Mouse (Mus musculus) kidney, embryonic 16.5 days (tissue): ENCODE measurements around the gene Krt71. TPM values are rescaled to one million over a fixed set of nuclear protein-coding genes. Genes with fewer than 3 reads are reported as not detected.
A peak's percentile ranks its signal among the peaks of the same experiment; 100 is the strongest.
"Not testable (repeated sequence)": the region's sequence is repeated elsewhere in the genome, so short reads cannot be mapped to it uniquely, and the experiment has no call there.

Source experiments
- ATAC-seq: fragments of 200-750 bp; cut with Nextera tagmentation; 2 replicates; pipeline ENCODE4 v1.8.0; 2017; ENCODE audit warnings: moderate TSS enrichment; ENCODE audit not compliant: low FRiP score, low TSS enrichment
- H3K27ac ChIP-seq: fragments of 300-500 bp; sonication (generic); 2 replicates; pipeline ENCODE4 v1.5.1; 2014; ENCODE audit warnings: low read length
- H3K27me3 ChIP-seq: fragments of 300-500 bp; sonication (generic); 2 replicates; pipeline ENCODE4 v1.6.1; 2014; ENCODE audit warnings: low read length, control low read depth, mixed read lengths; ENCODE audit not compliant: insufficient read depth
- H3K36me3 ChIP-seq: fragments of 300-500 bp; sonication (generic); 2 replicates; pipeline ENCODE4 v1.6.1; 2014; ENCODE audit warnings: low read length, control low read depth, mixed read lengths; ENCODE audit not compliant: insufficient read depth
- H3K4me1 ChIP-seq: fragments of 300-500 bp; sonication (generic); 2 replicates; pipeline ENCODE4 v1.6.1; 2014; ENCODE audit warnings: low read length, control low read depth, mixed read lengths; ENCODE audit not compliant: insufficient read depth
- H3K4me2 ChIP-seq: fragments of 300-500 bp; sonication (generic); replicated peaks from 2 replicates; pipeline ENCODE4 v1.6.1; 2014; ENCODE audit warnings: low read depth, low read length
- H3K4me3 ChIP-seq: fragments of 300-500 bp; sonication (generic); 2 replicates; pipeline ENCODE4 v1.5.1; 2014; ENCODE audit warnings: mild to moderate bottlenecking, low read length
- H3K9ac ChIP-seq: fragments of 300-500 bp; sonication (generic); replicated peaks from 2 replicates; pipeline ENCODE4 v1.6.1; 2014; ENCODE audit warnings: low read length
- H3K9me3 ChIP-seq: fragments of 300-500 bp; sonication (generic); 2 replicates; pipeline ENCODE4 v1.6.1; 2016; ENCODE audit warnings: low read length, control low read depth
- WGBS: fragments of 180-500 bp; shearing (Covaris S2); extraction: QIAGEN DNeasy Blood & Tissue Kit; methylation state at CpG from one replicate; pipeline ENCODE4 v1.1.7; 2014; 5-methylcytosine and 5-hydroxymethylcytosine counted together
- microRNA-seq: library from miRNA; unstranded; fragments of <30 nt; microRNA quantifications from one replicate; pipeline ENCODE4, GENCODE M21; 2016
- polyA plus RNA-seq: library from polyadenylated mRNA; unstranded; fragments of >200 nt; fragmentation: Nextera tagmentation; extraction: Ambion mirVana; gene quantifications from 2 replicates; pipeline ENCODE4 v1.2.1, GENCODE M21; 2015

The Krt71 gene
- polyA plus RNA-seq, 1 experiment from 2014 or later: not detected

DNA sequence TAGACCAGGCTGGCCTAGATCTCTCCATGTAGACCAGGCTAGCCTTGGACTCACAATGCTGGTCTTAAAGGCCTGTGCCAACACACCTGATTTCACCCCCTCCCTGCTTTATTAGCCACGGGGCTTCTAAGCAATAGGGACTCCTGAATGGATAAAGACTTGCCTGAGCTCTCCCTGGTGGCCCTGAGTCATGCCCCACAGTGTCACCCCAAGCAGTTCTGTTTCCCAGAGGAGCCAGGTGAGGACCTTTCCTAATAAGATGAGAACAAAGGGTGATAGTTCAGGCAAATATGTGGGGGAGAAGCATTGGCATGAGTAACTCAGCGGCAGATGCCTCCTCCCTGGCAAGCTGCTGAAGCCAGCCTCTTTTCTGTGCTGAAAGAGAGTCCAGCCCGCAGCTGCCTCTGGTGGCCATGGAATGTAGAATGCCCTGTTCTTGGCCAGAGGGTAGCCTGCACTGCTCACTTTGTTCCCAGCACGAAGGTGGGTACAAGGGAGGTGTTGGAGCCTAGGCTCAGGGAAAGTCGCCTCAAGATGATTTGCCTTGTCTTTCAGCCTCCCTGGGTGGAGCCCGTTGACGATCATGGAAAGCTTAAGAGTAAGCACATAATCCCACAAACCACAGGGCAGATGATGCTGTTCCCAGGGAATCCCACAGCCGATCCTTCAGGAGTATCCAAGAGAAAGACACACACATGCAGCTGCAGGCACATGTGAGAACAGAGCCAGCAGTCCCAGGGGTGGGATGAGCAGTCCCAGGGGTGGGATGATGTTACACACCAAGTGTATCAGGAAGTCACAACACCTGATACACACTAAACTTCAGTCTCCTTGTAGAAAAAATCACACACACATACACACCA, 45.4 kb downstream of the Krt71 start:
- Histone ChIP-seq H3K9ac (no peak overlapping the region), H3K27me3 (no peaks in the 10 kb centered on the region), H3K4me1 (no peaks in the 10 kb centered on the region), H3K9me3 (no peaks in the 10 kb centered on the region), H3K36me3 (no peaks in the 10 kb centered on the region), H3K4me2 (no peak overlapping the region), H3K4me3 (no peak overlapping the region), H3K27ac (no peak overlapping the region)
- ATAC-seq: no peak
- 70% methylated on average over 8 of the region's 8 CpGs for WGBS

DNA sequence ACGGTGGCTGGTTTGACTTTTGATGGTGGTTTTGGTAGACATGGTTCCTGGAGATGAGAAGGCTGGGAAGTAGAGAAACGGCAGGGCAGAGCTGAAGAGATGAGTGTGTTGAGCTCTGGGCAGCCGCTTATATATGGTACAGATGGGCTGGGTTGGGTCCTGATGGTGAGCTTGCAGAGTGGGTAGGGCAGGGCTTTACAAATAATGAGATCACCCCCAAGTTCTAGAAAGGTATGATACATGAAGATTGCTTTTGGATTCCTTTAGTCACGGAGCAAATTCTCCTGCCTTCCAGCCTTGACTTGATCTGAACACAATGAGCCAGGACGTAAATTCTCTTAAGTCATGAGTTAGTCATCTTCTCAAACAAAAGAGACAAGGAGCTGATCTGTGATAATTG, 48.7 kb downstream of the Krt71 start, which contains the start of gene Krt6a:
Gene Krt6a (minus strand): TSS at position 101 of the 400 bp plus-strand sequence.
- H3K27me3 ChIP-seq: no peaks in the 10 kb centered on the region
- no peak within 1 kb of the TSS for H3K4me2 ChIP-seq
- ATAC-seq: no peak
- no peaks in the 10 kb centered on the region for H3K9me3 ChIP-seq
- H3K27ac ChIP-seq: no peak within 1 kb of the TSS
- no peak within 1 kb of the TSS for H3K4me3 ChIP-seq
- WGBS: 88% methylated on average over 5 of the region's 5 CpGs
- H3K4me1 ChIP-seq: no peaks in the 10 kb centered on the region
- no peak within 1 kb of the TSS for H3K9ac ChIP-seq
- no peaks in the 10 kb centered on the region for H3K36me3 ChIP-seq

GRCm38 (mm10) chr15:101690460-101690859, 52.4 kb downstream of the Krt71 start:
- not testable (repeated sequence) for H3K9ac ChIP-seq, H3K4me2 ChIP-seq, H3K36me3 ChIP-seq, H3K27me3 ChIP-seq, H3K27ac ChIP-seq, H3K4me3 ChIP-seq, H3K4me1 ChIP-seq, H3K9me3 ChIP-seq
- 52% methylated on average over 5 of the region's 5 CpGs for WGBS
- peak; percentile 51; the same call in 1 of the 2 replicates for ATAC-seq

DNA sequence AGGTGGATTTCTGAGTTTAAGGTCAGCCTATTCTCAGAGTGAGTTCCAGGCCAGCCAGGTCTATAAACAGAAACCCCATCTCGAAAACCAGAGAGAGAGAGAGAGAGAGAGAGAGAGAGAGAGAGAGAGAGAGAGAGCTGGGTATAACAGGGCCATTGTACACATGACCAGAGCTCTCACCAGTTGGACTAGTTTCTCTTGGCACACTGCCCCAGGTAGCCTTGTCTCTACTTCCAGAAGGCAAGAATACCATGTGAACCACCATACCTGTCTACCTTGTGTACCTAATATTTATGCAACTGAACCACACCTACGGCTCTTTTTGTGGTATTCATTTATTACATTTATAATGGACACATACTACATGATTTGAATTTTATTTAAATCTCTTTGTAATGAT, 54.7 kb downstream of the Krt71 start:
- Histone ChIP-seq H3K36me3 (no peaks in the 10 kb centered on the region), H3K4me1 (no peaks in the 10 kb centered on the region), H3K27ac (no peak overlapping the region), H3K4me2 (no peak overlapping the region), H3K9ac (no peak overlapping the region), H3K9me3 (no peaks in the 10 kb centered on the region), H3K4me3 (no peak overlapping the region), H3K27me3 (no peaks in the 10 kb centered on the region)
- no peak for ATAC-seq
- WGBS: 60% methylated on average over 2 of the region's 2 CpGs

Small RNAs within 50 kb of the gene (microRNA-seq; reads per million reads assigned to microRNA genes)
- gene Gm44323 (not detected), gene Gm44342 (not detected)

Other genes with a start within 250 kb of the Krt71 start
- not detected in 2 replicates for gene Gm49425, start 225.8 kb downstream of the Krt71 start, polyA plus RNA-seq
- not detected in 2 replicates for gene Krt84, start 210.3 kb downstream of the Krt71 start, polyA plus RNA-seq
- gene Krt82, start 192.4 kb downstream of the Krt71 start, polyA plus RNA-seq: not detected in 2 replicates
- 0.10 and 0.15 TPM in 2 replicates for gene Krt90, start 180.2 kb downstream of the Krt71 start, polyA plus RNA-seq
- 0.27 and 0.32 TPM in 2 replicates for gene Krt75, start 169.2 kb downstream of the Krt71 start, polyA plus RNA-seq
- not detected in 2 replicates for gene Gm5414, start 114.9 kb downstream of the Krt71 start, polyA plus RNA-seq
- gene Gm5478, start 95.7 kb downstream of the Krt71 start, polyA plus RNA-seq: not detected in 2 replicates
- gene Krt6b, start 62.8 kb downstream of the Krt71 start, polyA plus RNA-seq: not detected in 2 replicates
- gene Krt6a, start 48.8 kb downstream of the Krt71 start, polyA plus RNA-seq: 0.10 and 0.49 TPM in 2 replicates
- 0.26 and 0.67 TPM in 2 replicates for gene Krt5, start 30.2 kb downstream of the Krt71 start, polyA plus RNA-seq
- not detected in 2 replicates for gene Krt72, start 43.4 kb upstream of the Krt71 start, polyA plus RNA-seq
- gene Krt73, start 59.2 kb upstream of the Krt71 start, polyA plus RNA-seq: not detected in 2 replicates
- gene Krt2, start 75.1 kb upstream of the Krt71 start, polyA plus RNA-seq: not detected in 2 replicates
- 0.57 and 0.77 TPM in 2 replicates for gene Krt1, start 107.7 kb upstream of the Krt71 start, polyA plus RNA-seq
- 0.06 TPM in 1 of 2 replicates, not detected in the other for gene Krt77, start 126.6 kb upstream of the Krt71 start, polyA plus RNA-seq
- gene Krt76, start 149.8 kb upstream of the Krt71 start, polyA plus RNA-seq: not detected in 2 replicates
- gene Krt4, start 181.6 kb upstream of the Krt71 start, polyA plus RNA-seq: 0.42 and 0.82 TPM in 2 replicates
- gene Krt79, start 197.2 kb upstream of the Krt71 start, polyA plus RNA-seq: 0.41 and 0.42 TPM in 2 replicates
- gene Krt78, start 211.2 kb upstream of the Krt71 start, polyA plus RNA-seq: 0.06 and 0.16 TPM in 2 replicates